Mouse (Mus musculus) midbrain, embryonic 11.5 days (tissue): ENCODE results near the gene Vmn1r40. TPM values are rescaled to one million over a fixed set of nuclear protein-coding genes. Genes with fewer than 3 reads are reported as not detected.

Experiments used
- ATAC-seq: fragments of 200-750 bp; cut with Nextera tagmentation; 2 replicates; pipeline ENCODE4 v1.8.0; 2017; ENCODE audit warnings: moderate TSS enrichment, moderate library complexity; ENCODE audit not compliant: low FRiP score
- DNase-seq: peaks from one replicate; pipeline ENCODE4 v3.0.0; 2015; ENCODE audit warnings: low spot score; ENCODE audit errors: missing footprints
- H3K27ac ChIP-seq: fragments of 300-500 bp; sonication (generic); 2 replicates; pipeline ENCODE4 v1.5.1; 2014; ENCODE audit warnings: low read depth, low read length
- H3K27me3 ChIP-seq: fragments of 300-500 bp; sonication (generic); 2 replicates; pipeline ENCODE4 v1.6.1; 2014; ENCODE audit warnings: mild to moderate bottlenecking, low read length, moderate library complexity, mixed read lengths; ENCODE audit not compliant: control insufficient read depth, insufficient read depth
- H3K36me3 ChIP-seq: fragments of 300-500 bp; sonication (generic); 2 replicates; pipeline ENCODE4 v1.6.1; 2014; ENCODE audit warnings: mild to moderate bottlenecking, low read length, moderate library complexity, mixed read lengths; ENCODE audit not compliant: control insufficient read depth, insufficient read depth
- H3K4me1 ChIP-seq: fragments of 300-500 bp; sonication (generic); 2 replicates; pipeline ENCODE4 v1.6.1; 2014; ENCODE audit warnings: low read length; ENCODE audit not compliant: control insufficient read depth, insufficient read depth
- H3K4me2 ChIP-seq: fragments of 300-500 bp; sonication (generic); 2 replicates; pipeline ENCODE4 v1.6.1; 2014; ENCODE audit warnings: mild to moderate bottlenecking, moderate library complexity
- H3K4me3 ChIP-seq: fragments of 300-500 bp; sonication (generic); 2 replicates; pipeline ENCODE4 v1.5.1; 2014; ENCODE audit warnings: low read depth, low read length
- H3K9ac ChIP-seq: fragments of 300-500 bp; sonication (generic); 2 replicates; pipeline ENCODE4 v1.6.1; 2014; ENCODE audit warnings: low read length
- H3K9me3 ChIP-seq: fragments of 300-500 bp; sonication (generic); 2 replicates; pipeline ENCODE4 v1.6.1; 2016; ENCODE audit warnings: low read length; ENCODE audit not compliant: control insufficient read depth
- WGBS: fragments of 180-500 bp; shearing (Covaris S2); extraction: QIAGEN DNeasy Blood & Tissue Kit; methylation state at CpG from one replicate; pipeline ENCODE4 v1.1.7; 2014; 5-methylcytosine and 5-hydroxymethylcytosine counted together
- polyA plus RNA-seq: library from polyadenylated mRNA; unstranded; fragments of >200 nt; fragmentation: Nextera tagmentation; extraction: Ambion mirVana; gene quantifications from 2 replicates; pipeline ENCODE4 v1.2.1, GENCODE M21; 2014

Vmn1r40 gene
- polyA plus RNA-seq, 1 experiment from 2014 or later, result not detected

GRCm38 (mm10) chr6:89669556-89669955 is 37.8 kb upstream of the Vmn1r40 start:
- no peak for DNase-seq
- ATAC-seq, result no peak
- no peaks in the 10 kb centered on the region for H3K4me1 ChIP-seq
- no peak overlapping the region for H3K4me2 ChIP-seq
- H3K9me3 ChIP-seq, result no peaks in the 10 kb centered on the region
- WGBS, result 93% methylated on average over 6 of the region's 6 CpGs
- no peak overlapping the region for H3K4me3 ChIP-seq
- no peaks in the 10 kb centered on the region for H3K27me3 ChIP-seq
- H3K36me3 ChIP-seq, result no peaks in the 10 kb centered on the region
- H3K27ac ChIP-seq, result no peak overlapping the region
- H3K9ac ChIP-seq, result no peak overlapping the region

GRCm38 (mm10) chr6:89671431-89671830 is 35.9 kb upstream of the Vmn1r40 start:
- Histone ChIP-seq H3K9me3 (no peaks in the 10 kb centered on the region), H3K36me3 (no peaks in the 10 kb centered on the region; the same call in 1 of the 2 replicates), H3K4me2 (no peak overlapping the region), H3K9ac (no peak overlapping the region), H3K4me3 (no peak overlapping the region), H3K27ac (no peak overlapping the region), H3K27me3 (no peaks in the 10 kb centered on the region), H3K4me1 (no peaks in the 10 kb centered on the region)
- no peak for ATAC-seq
- DNase-seq, result no peak
- 77% methylated on average over 6 of the region's 6 CpGs for WGBS

DNA sequence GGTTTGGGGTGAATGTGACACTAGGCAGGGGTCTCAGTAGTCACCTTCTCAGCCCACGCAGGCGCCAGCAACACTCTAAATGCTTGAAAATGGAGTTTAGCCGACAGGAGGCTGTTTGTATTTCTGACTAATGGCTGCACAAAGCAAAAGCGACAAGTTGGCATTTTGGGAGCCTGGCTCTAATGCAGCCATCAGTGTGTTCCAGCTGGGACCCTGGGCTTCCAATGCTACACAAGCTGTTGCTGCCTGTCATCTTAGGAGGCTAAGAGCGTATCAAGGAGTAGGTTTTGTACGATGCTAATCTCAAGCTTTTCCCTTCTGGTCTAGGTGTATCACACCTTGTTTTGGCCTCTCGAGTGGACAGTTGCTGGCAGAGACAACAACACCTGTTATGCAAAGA is 34.7 kb upstream of the Vmn1r40 start:
- H3K4me3 ChIP-seq, result no peak overlapping the region
- H3K4me1 ChIP-seq, result no peaks in the 10 kb centered on the region
- H3K27me3 ChIP-seq, result no peaks in the 10 kb centered on the region
- no peak overlapping the region for H3K4me2 ChIP-seq
- 91% methylated on average over 7 of the region's 7 CpGs for WGBS
- no peaks in the 10 kb centered on the region for H3K9me3 ChIP-seq
- no peaks in the 10 kb centered on the region; the same call in 1 of the 2 replicates for H3K36me3 ChIP-seq
- H3K9ac ChIP-seq, result no peak overlapping the region
- H3K27ac ChIP-seq, result no peak overlapping the region
- DNase-seq (no peak), ATAC-seq (no peak)

GRCm38 (mm10) chr6:89673135-89673780 is 34.1 kb upstream of the Vmn1r40 start:
- Histone ChIP-seq H3K4me1 (no peaks in the 10 kb centered on the region), H3K9ac (no peak overlapping the region), H3K4me3 (no peak overlapping the region), H3K27ac (no peak overlapping the region), H3K4me2 (no peak overlapping the region), H3K27me3 (no peaks in the 10 kb centered on the region), H3K36me3 (no peaks in the 10 kb centered on the region; the same call in 1 of the 2 replicates), H3K9me3 (no peaks in the 10 kb centered on the region)
- ATAC-seq (no peak), DNase-seq (no peak)
- WGBS, result 92% methylated on average over 11 of the region's 11 CpGs

DNA sequence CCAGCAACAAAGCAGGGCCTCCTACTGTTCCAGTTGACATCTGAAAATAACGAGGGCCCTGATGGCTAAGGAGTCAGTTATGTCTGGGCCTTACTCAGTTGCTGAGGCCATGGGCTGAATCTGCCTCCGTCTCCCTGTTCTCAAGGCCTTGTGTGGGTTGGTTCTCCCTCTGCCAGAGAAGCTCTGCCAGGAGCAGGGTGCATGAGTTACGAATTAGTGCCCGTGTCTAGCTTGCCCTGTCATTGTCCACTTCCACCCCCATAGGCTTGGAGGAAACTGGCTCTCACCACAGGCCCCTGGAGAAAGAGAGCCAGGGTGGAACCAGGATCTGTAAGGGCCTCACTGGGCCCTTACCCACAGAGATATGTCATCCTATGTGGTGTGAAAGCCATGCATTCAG is 28.8 kb upstream of the Vmn1r40 start:
- H3K9ac ChIP-seq, result no peak overlapping the region

GRCm38 (mm10) chr6:89679291-89679835 is 28.0 kb upstream of the Vmn1r40 start:
- Histone ChIP-seq H3K4me3 (no peak overlapping the region), H3K4me1 (no peaks in the 10 kb centered on the region), H3K27ac (no peak overlapping the region), H3K27me3 (no peaks in the 10 kb centered on the region), H3K36me3 (no peaks in the 10 kb centered on the region; the same call in 1 of the 2 replicates), H3K9me3 (no peaks in the 10 kb centered on the region), H3K4me2 (no peak overlapping the region), H3K9ac (no peak overlapping the region)
- DNase-seq (peak; percentile 98), ATAC-seq (peak; percentile 71)
- WGBS, result 23% methylated on average over 10 of the region's 10 CpGs

More for the DNA sequence above, 28.8 kb upstream of the Vmn1r40 start:
- H3K27me3 ChIP-seq, result no peaks in the 10 kb centered on the region
- 82% methylated on average over 4 of the region's 4 CpGs for WGBS
- ATAC-seq (0 out of 2 replicates have a peak, but pooled peaks have one; percentile 9), DNase-seq (no peak)
- H3K4me3 ChIP-seq, result no peak overlapping the region
- no peak overlapping the region for H3K4me2 ChIP-seq
- H3K4me1 ChIP-seq, result no peaks in the 10 kb centered on the region
- no peaks in the 10 kb centered on the region for H3K9me3 ChIP-seq
- no peak overlapping the region for H3K27ac ChIP-seq
- H3K36me3 ChIP-seq, result no peaks in the 10 kb centered on the region; the same call in 1 of the 2 replicates

- no peak overlapping the region for H3K27ac ChIP-seq
- no peaks in the 10 kb centered on the region for H3K9me3 ChIP-seq
- no peaks in the 10 kb centered on the region for H3K27me3 ChIP-seq
- no peak overlapping the region for H3K4me3 ChIP-seq
- H3K4me1 ChIP-seq, result no peaks in the 10 kb centered on the region
- no peaks in the 10 kb centered on the region for H3K36me3 ChIP-seq
- ATAC-seq (peak; percentile 57), DNase-seq (peak; percentile 99)
- H3K9ac ChIP-seq, result no peak overlapping the region
- H3K4me2 ChIP-seq, result no peak overlapping the region
- WGBS, result 10% methylated on average over 8 of the region's 8 CpGs
These were observed 27.2 kb upstream of the Vmn1r40 start for GRCm38 (mm10) chr6:89680155-89680554.

- no peak overlapping the region for H3K4me2 ChIP-seq
- no peaks in the 10 kb centered on the region for H3K4me1 ChIP-seq
- H3K4me3 ChIP-seq, result no peak overlapping the region
- H3K27me3 ChIP-seq, result no peaks in the 10 kb centered on the region
- H3K36me3 ChIP-seq, result no peaks in the 10 kb centered on the region
- H3K9ac ChIP-seq, result no peak overlapping the region
- 57% methylated on average over 1 of the region's 1 CpGs for WGBS
- DNase-seq (no peak), ATAC-seq (no peak)
- H3K9me3 ChIP-seq, result no peaks in the 10 kb centered on the region
- H3K27ac ChIP-seq, result no peak overlapping the region
These were observed 23.1 kb upstream of the Vmn1r40 start for GRCm38 (mm10) chr6:89684231-89684630.

DNA sequence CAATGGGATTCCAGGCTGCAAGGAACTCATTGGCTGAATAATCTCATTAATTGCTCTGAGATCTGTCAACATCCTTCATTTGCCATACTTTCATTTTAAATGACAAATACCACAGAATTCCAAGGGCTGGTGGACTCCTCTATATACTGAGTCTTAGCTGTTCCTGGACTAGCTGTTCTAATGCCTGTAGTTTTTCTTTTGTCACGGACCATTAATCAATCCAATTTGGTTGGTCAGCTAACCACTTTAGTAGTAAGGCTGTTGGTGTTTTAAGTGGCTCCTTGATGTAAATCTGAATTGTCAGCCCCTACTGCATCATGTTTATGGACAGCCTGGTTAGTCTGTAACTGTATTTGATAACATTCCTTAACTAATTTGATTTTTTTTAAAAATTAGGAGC is 20.2 kb upstream of the Vmn1r40 start:
- no peaks in the 10 kb centered on the region for H3K4me1 ChIP-seq
- no peaks in the 10 kb centered on the region for H3K27me3 ChIP-seq
- no peak overlapping the region for H3K4me3 ChIP-seq
- H3K27ac ChIP-seq, result no peak overlapping the region
- DNase-seq (no peak), ATAC-seq (no peak)
- 87% methylated on average over 1 of the region's 1 CpGs for WGBS
- H3K9ac ChIP-seq, result no peak overlapping the region
- no peak overlapping the region for H3K4me2 ChIP-seq
- no peaks in the 10 kb centered on the region for H3K36me3 ChIP-seq
- H3K9me3 ChIP-seq, result no peaks in the 10 kb centered on the region
